Mouse (Mus musculus) G1E (cell line): ENCODE data around the gene Chmp2a. TPM values are rescaled to one million over a fixed set of nuclear protein-coding genes. Genes with fewer than 3 reads are reported as not detected.

Experiments used
- ATAC-seq: 2 replicates; pipeline ENCODE4 v1.8.0; 2016; ENCODE audit warnings: mild to moderate bottlenecking; ENCODE audit not compliant: insufficient number of reproducible peaks, poor library complexity, low FRiP score, severe bottlenecking; ENCODE audit errors: extremely low read depth
- DNase-seq: peaks from one replicate; pipeline ENCODE4 v3.0.0; 2012; ENCODE audit warnings: low spot score
- H3K27me3 ChIP-seq: 2 replicates; pipeline ENCODE4 v1.6.1; 2012; ENCODE audit warnings: mild to moderate bottlenecking, low read length, inconsistent platforms; ENCODE audit not compliant: insufficient read depth
- H3K36me3 ChIP-seq: replicated peaks from 2 replicates; pipeline ENCODE3; 2012; ENCODE audit warnings: mild to moderate bottlenecking, inconsistent platforms
- H3K4me1 ChIP-seq: 2 replicates; pipeline ENCODE4 v1.6.1; 2012; ENCODE audit warnings: low read depth, low read length, inconsistent platforms, mixed read lengths; ENCODE audit not compliant: insufficient read depth
- H3K4me3 ChIP-seq: 2 replicates; pipeline ENCODE4 v1.5.1; 2012; ENCODE audit warnings: low read depth, mild to moderate bottlenecking, inconsistent platforms, low read length, moderate library complexity, mixed read lengths
- H3K9me3 ChIP-seq: replicated peaks from 2 replicates; pipeline ENCODE4 v1.6.1; 2012; ENCODE audit warnings: inconsistent platforms
- CTCF ChIP-seq: IDR thresholded peaks from 2 replicates; pipeline ENCODE4 v1.5.1; 2012; ENCODE audit warnings: low read depth, low read length, inconsistent platforms, mixed read lengths
- GATA1 ChIP-seq: IDR thresholded peaks from 2 replicates; pipeline ENCODE4 v1.6.1; 2012; ENCODE audit warnings: borderline replicate concordance, low read length, inconsistent platforms, mixed read lengths
- GATA2 ChIP-seq: IDR thresholded peaks from 2 replicates; pipeline ENCODE4 v1.6.1; 2012; ENCODE audit warnings: low read depth, low read length, inconsistent platforms, borderline replicate concordance
- POLR2AphosphoS5 ChIP-seq: IDR thresholded peaks from 2 replicates; pipeline ENCODE4 v1.6.1; 2012; ENCODE audit warnings: low read depth, low read length, inconsistent platforms; ENCODE audit not compliant: insufficient replicate concordance
- TAL1 ChIP-seq: conservative IDR thresholded peaks from 2 replicates; pipeline ENCODE4 v1.6.1; 2012; ENCODE audit warnings: low read depth, low read length, inconsistent platforms, mixed read lengths
- polyA plus RNA-seq: library from polyadenylated mRNA; stranded (reverse); fragments of >175 nt; gene quantifications from 2 replicates; pipeline ENCODE4 v1.2.3, GENCODE M21; 2012
- total RNA-seq, 2 experiments: library from RNA; stranded (forward) in 1 of 2; stranded (reverse) in 1 of 2; fragments of 200-1000 nt in 1 of 2; fragments of >200 nt in 1 of 2; fragmentation: Nextera tagmentation in 1 of 2; gene quantifications; 2 replicates each; pipeline ENCODE4 v1.2.3; 2014 to 2017

The Chmp2a gene
- total and polyA plus RNA-seq, 3 experiments, result 163 to 289 (median 188) TPM

- H3K4me1 ChIP-seq, result peaks cover 32% of the 10 kb centered on the region
- peaks cover 12% of the 10 kb centered on the region; the same call in 1 of the 2 replicates for H3K27me3 ChIP-seq
- no peak for ATAC-seq
- no peak for DNase-seq
- peaks cover 24% of the 10 kb centered on the region for H3K36me3 ChIP-seq
- no peak for TF ChIP-seq CTCF
- no peak for TF ChIP-seq POLR2AphosphoS5
- no peak overlapping the region for H3K4me3 ChIP-seq
- H3K9me3 ChIP-seq, result peaks cover 18% of the 10 kb centered on the region
Measured at GRCm38 (mm10) chr7:13042511-13042910, 7.9 kb upstream of the Chmp2a start.

GRCm38 (mm10) chr7:13041256-13041655 is 6.6 kb upstream of the Chmp2a start:
- peaks cover 12% of the 10 kb centered on the region; the same call in 1 of the 2 replicates for H3K27me3 ChIP-seq
- H3K36me3 ChIP-seq, result peaks cover 30% of the 10 kb centered on the region
- H3K4me1 ChIP-seq, result peaks cover 40% of the 10 kb centered on the region
- no peak for DNase-seq
- ATAC-seq, result no peak
- H3K4me3 ChIP-seq, result no peak overlapping the region
- peaks cover 18% of the 10 kb centered on the region for H3K9me3 ChIP-seq
- TF ChIP-seq POLR2AphosphoS5 (no peak), GATA2 (no peak), GATA1 (no peak), CTCF (no peak), TAL1 (no peak)

DNA sequence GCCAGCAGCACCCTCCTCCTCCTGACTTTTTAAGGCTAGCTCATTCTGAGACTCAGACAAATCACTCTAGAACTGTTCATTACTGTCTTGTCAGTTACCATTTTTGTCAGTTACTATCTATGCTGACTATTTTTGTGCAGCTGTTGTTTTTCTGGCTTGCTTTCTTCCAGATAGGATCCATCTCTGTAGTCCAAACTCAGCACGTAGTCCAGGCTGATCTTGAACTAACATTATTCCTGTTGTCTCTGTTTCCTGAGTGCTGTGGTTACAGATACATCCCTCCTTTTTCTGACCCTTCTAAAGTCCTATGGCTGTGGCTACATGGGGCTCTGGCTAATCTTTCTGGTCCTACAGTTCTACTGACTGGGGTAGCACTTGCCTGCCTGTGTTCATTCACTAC is 4.6 kb upstream of the Chmp2a start:
- peaks cover 48% of the 10 kb centered on the region for H3K36me3 ChIP-seq
- H3K9me3 ChIP-seq, result peaks cover 15% of the 10 kb centered on the region
- H3K4me1 ChIP-seq, result peaks cover 54% of the 10 kb centered on the region
- no peak for ATAC-seq
- no peak for TF ChIP-seq GATA2
- TF ChIP-seq GATA1, result no peak
- TF ChIP-seq CTCF, result no peak
- no peak for TF ChIP-seq POLR2AphosphoS5
- no peak for TF ChIP-seq TAL1
- peaks cover 10% of the 10 kb centered on the region; the same call in 1 of the 2 replicates for H3K27me3 ChIP-seq
- peak overlapping the region; percentile 85 for H3K4me3 ChIP-seq
- no peak for DNase-seq

GRCm38 (mm10) chr7:13038621-13039169 is 4.1 kb upstream of the Chmp2a start:
- Histone ChIP-seq H3K27me3 (peaks cover 7% of the 10 kb centered on the region; the same call in 1 of the 2 replicates), H3K9me3 (peaks cover 10% of the 10 kb centered on the region), H3K4me3 (peak overlapping the region; percentile 85), H3K36me3 (peaks cover 48% of the 10 kb centered on the region), H3K4me1 (peaks cover 57% of the 10 kb centered on the region)
- TF ChIP-seq GATA1 (no peak), TAL1 (no peak), GATA2 (no peak), CTCF (no peak), POLR2AphosphoS5 (no peak)
- ATAC-seq (0 out of 2 replicates have a peak, but pooled peaks have one; percentile 8), DNase-seq (peak; percentile 13)

GRCm38 (mm10) chr7:13037901-13038555 is 3.4 kb upstream of the Chmp2a start, which contains the start of gene Ube2m:
Ube2m (minus strand) TSS chr7:13038275.
- TF ChIP-seq GATA1 (no peak), GATA2 (no peak), POLR2AphosphoS5 (0 out of 2 replicates have a peak, but pooled peaks have one; percentile 40), CTCF (no peak), TAL1 (no peak)
- Histone ChIP-seq H3K27me3 (no peaks in the 10 kb centered on the region; the same call in 1 of the 2 replicates), H3K9me3 (peaks cover 3% of the 10 kb centered on the region), H3K36me3 (peaks cover 48% of the 10 kb centered on the region), H3K4me1 (peaks cover 62% of the 10 kb centered on the region), H3K4me3 (peak within 1 kb of the TSS; percentile 85)
- peak; percentile 92 for DNase-seq
- ATAC-seq, result peak; percentile 52

DNA sequence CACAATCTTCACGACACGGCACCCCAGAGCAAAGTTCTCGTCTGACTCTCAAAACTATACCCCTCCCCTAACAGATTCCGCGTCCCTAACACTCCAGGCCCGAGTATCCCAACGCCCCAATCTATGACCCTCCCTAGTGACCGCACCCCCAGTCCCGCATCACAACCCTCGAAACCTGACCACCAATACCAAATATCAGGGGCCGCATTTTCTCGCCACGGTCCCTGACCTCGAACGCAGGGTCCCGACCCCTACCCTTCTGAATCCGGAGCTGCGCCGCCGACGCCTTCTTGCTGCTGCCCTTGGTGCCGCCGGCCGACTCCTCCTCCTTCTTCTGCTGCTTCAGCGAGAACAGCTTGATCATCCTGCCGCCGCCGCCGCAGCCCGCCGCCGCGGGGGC is 2.8 kb upstream of the Chmp2a start:
- Histone ChIP-seq H3K4me1 (peaks cover 68% of the 10 kb centered on the region), H3K36me3 (peaks cover 55% of the 10 kb centered on the region), H3K27me3 (no peaks in the 10 kb centered on the region), H3K9me3 (no peaks in the 10 kb centered on the region), H3K4me3 (peak overlapping the region; percentile 85)
- no peak for TF ChIP-seq GATA2
- TF ChIP-seq POLR2AphosphoS5, result no peak
- TF ChIP-seq TAL1, result no peak
- no peak for TF ChIP-seq GATA1
- no peak for TF ChIP-seq CTCF
- DNase-seq (peak; percentile 16), ATAC-seq (no peak)
